11 mouse cellular contexts compared by ENCODE assay signal in genomic region chr4:119779561-119780400, GRCm38 (mm10). TPM values are rescaled to one million over a fixed set of nuclear protein-coding genes. Genes with fewer than 3 reads are reported as not detected.
DNase-seq lines count a peak whose midpoint lies in the region; ATAC-seq and TF ChIP-seq lines count a peak whose summit lies in the region.
"Had no signal": no experiment of that assay in that cellular context is flagged by ENCODE, and none has a peak within 500 bp of the region (broad histone marks: within the 10 kb centered on the region; RNA-seq: fewer than 3 reads in every experiment).

No protein-coding gene starts in this region.

- H3K27ac ChIP-seq in heart, embryonic 11.5 days (ENCODE audit: low read depth, low read length), result no peak overlapping the region
- H3K27ac ChIP-seq in midbrain, postnatal 0 days (ENCODE audit: low read depth, low read length), result no peak overlapping the region
- no peak overlapping the region for H3K27ac ChIP-seq in midbrain, embryonic 15.5 days
- H3K27ac ChIP-seq: limb, embryonic 13.5 days; midbrain, embryonic 12.5 days had no signal

- no peak overlapping the region for H3K4me2 ChIP-seq in heart, embryonic 11.5 days
- no peak overlapping the region for H3K4me2 ChIP-seq in midbrain, postnatal 0 days (ENCODE audit: low read depth, low read length, poor library complexity, severe bottlenecking)
- H3K4me2 ChIP-seq in midbrain, embryonic 15.5 days, result no peak overlapping the region
- H3K4me2 ChIP-seq: limb, embryonic 13.5 days; midbrain, embryonic 12.5 days had no signal

- WGBS in heart, embryonic 11.5 days (ENCODE audit: insufficient replicate concordance), result 51% methylated on average over 5 of the region's 5 CpGs
- 44% methylated on average over 5 of the region's 5 CpGs for WGBS in midbrain, postnatal 0 days
- WGBS in midbrain, embryonic 15.5 days, result 68% methylated on average over 5 of the region's 5 CpGs

- no peaks in the 10 kb centered on the region for H3K9me3 ChIP-seq in heart, embryonic 11.5 days (replicated peaks; ENCODE audit: control insufficient read depth, low read length)
- H3K9me3 ChIP-seq in midbrain, postnatal 0 days (ENCODE audit: low read length), result no peaks in the 10 kb centered on the region
- no peaks in the 10 kb centered on the region for H3K9me3 ChIP-seq in midbrain, embryonic 15.5 days
- H3K9me3 ChIP-seq: G1E; limb, embryonic 13.5 days; midbrain, embryonic 12.5 days had no signal

- DNase-seq in heart, adult 8-10 months (ENCODE audit: low spot score), result peak; percentile 47
- peak; percentile 62 for DNase-seq in midbrain, postnatal 0 days (ENCODE audit: low spot score)
- peak; percentile 51 to 77 for DNase-seq in cerebellum, postnatal 14 days
- DNase-seq in lung, postnatal 36 days, result peak; percentile 23
- no peak for DNase-seq in left cerebral cortex, adult 9 months (ENCODE audit: low spot score in 2 of 2)
- DNase-seq: right cerebral cortex, postnatal 4 days had no signal

- no peaks in the 10 kb centered on the region for H3K36me3 ChIP-seq in heart, embryonic 11.5 days (ENCODE audit: control insufficient read depth, insufficient read depth, low read length)
- no peaks in the 10 kb centered on the region for H3K36me3 ChIP-seq in midbrain, postnatal 0 days (ENCODE audit: insufficient read depth, low read length)
- H3K36me3 ChIP-seq in midbrain, embryonic 15.5 days (replicated peaks), result no peaks in the 10 kb centered on the region
- H3K36me3 ChIP-seq: G1E; limb, embryonic 13.5 days; midbrain, embryonic 12.5 days had no signal

- no peak for TF ChIP-seq CTCF in midbrain, postnatal 0 days (IDR thresholded peaks at IDR 0.05)

- no peak overlapping the region for H3K4me3 ChIP-seq in heart, embryonic 11.5 days (ENCODE audit: low read depth, low read length)
- no peak overlapping the region for H3K4me3 ChIP-seq in midbrain, postnatal 0 days (ENCODE audit: low read depth, low read length)
- no peak overlapping the region for H3K4me3 ChIP-seq in midbrain, embryonic 15.5 days
- H3K4me3 ChIP-seq: limb, embryonic 13.5 days; midbrain, embryonic 12.5 days had no signal

- no peak overlapping the region for H3K9ac ChIP-seq in heart, embryonic 11.5 days (ENCODE audit: low read depth, low read length)
- no peak overlapping the region for H3K9ac ChIP-seq in midbrain, postnatal 0 days (replicated peaks; ENCODE audit: low read length, poor library complexity, severe bottlenecking)
- no peak overlapping the region for H3K9ac ChIP-seq in midbrain, embryonic 15.5 days
- H3K9ac ChIP-seq: limb, embryonic 13.5 days; midbrain, embryonic 12.5 days had no signal

- H3K27me3 ChIP-seq in heart, embryonic 11.5 days (ENCODE audit: control insufficient read depth, insufficient read depth, low read length), result no peaks in the 10 kb centered on the region
- no peaks in the 10 kb centered on the region for H3K27me3 ChIP-seq in midbrain, postnatal 0 days (ENCODE audit: insufficient read depth, low read length)
- H3K27me3 ChIP-seq in midbrain, embryonic 15.5 days (replicated peaks), result no peaks in the 10 kb centered on the region
- H3K27me3 ChIP-seq: midbrain, embryonic 12.5 days had no signal

- no peak for ATAC-seq in heart, embryonic 11.5 days (replicated peaks; ENCODE audit: insufficient number of reproducible peaks, low FRiP score, low TSS enrichment)
- no peak for ATAC-seq in midbrain, postnatal 0 days (ENCODE audit: low FRiP score)
- ATAC-seq in midbrain, embryonic 15.5 days (replicated peaks), result no peak

- H3K4me1 ChIP-seq in heart, embryonic 11.5 days (ENCODE audit: control insufficient read depth, insufficient read depth, low read length), result no peaks in the 10 kb centered on the region
- no peaks in the 10 kb centered on the region for H3K4me1 ChIP-seq in midbrain, postnatal 0 days (ENCODE audit: insufficient read depth, low read length)
- H3K4me1 ChIP-seq in midbrain, embryonic 15.5 days, result no peaks in the 10 kb centered on the region
- H3K4me1 ChIP-seq: limb, embryonic 13.5 days; midbrain, embryonic 12.5 days had no signal

RNA-seq across cellular contexts. Expression of gene Hivep3, which starts 46.2 kb away (rescaled TPM):
- 10 to 100 TPM in 2 of 4 experiments, 1 to 10 TPM in 2; 7.4 to 11.0 (median 9.2) TPM for total RNA-seq in heart, adult 8-10 months (2022)
- polyA plus RNA-seq in heart, embryonic 11.5 days (2014; fragmentation: Nextera tagmentation; extraction: Ambion mirVana), result 4.8 and 6.7 TPM in 2 replicates
- total RNA-seq in midbrain, postnatal 0 days (2014; rRNA removed), result 18.3 and 19.3 TPM in 2 replicates
- 14.3 and 16.5 TPM in 2 replicates for polyA plus RNA-seq in midbrain, postnatal 0 days (2015; fragmentation: Nextera tagmentation; extraction: Ambion mirVana)
- polyA plus RNA-seq in midbrain, embryonic 15.5 days (2015; fragmentation: Nextera tagmentation; extraction: Ambion mirVana), result 18.9 and 19.0 TPM in 2 replicates
- polyA plus RNA-seq: G1E had no signal

Comparison
In these comparisons a context has a peak if more than half of its experiments do, and no peak if none do; other contexts are left out.
1. DNase-seq: peak in heart, adult 8-10 months (single experiment), midbrain, postnatal 0 days (single experiment), cerebellum, postnatal 14 days (2 of 2) and lung, postnatal 36 days (single experiment); none in left cerebral cortex, adult 9 months (0 of 2).